Mouse (Mus musculus) liver, adult 2 months (tissue): Measurements from ENCODE around the gene Smlr1.

Source experiments
- CTCF ChIP-seq: fragments of 200-500 bp; IDR thresholded peaks from 2 replicates; pipeline ENCODE4 v1.5.1; 2011; ENCODE audit warnings: low read depth, low read length, control low read depth
- POLR2A ChIP-seq: fragments of 200-500 bp; IDR thresholded peaks from 2 replicates; pipeline ENCODE4 v1.6.1; 2011; ENCODE audit warnings: low read length, control low read depth; ENCODE audit not compliant: insufficient read depth; ENCODE audit errors: extremely low read depth

- TF ChIP-seq CTCF (peak; percentile 77), POLR2A (no peak)
Observed at GRCm38 (mm10) chr10:25499323-25500071, 36.6 kb downstream of the Smlr1 start.
